Mouse (Mus musculus) limb, embryonic 11.5 days (tissue): ENCODE results near the gene Etnk1. TPM values are rescaled to one million over a fixed set of nuclear protein-coding genes. Genes with fewer than 3 reads are reported as not detected.

Source experiments
- ATAC-seq: fragments of 200-750 bp; cut with Nextera tagmentation; 2 replicates; pipeline ENCODE4 v1.8.0; 2017; ENCODE audit warnings: low read depth; ENCODE audit not compliant: insufficient number of reproducible peaks, low FRiP score, low TSS enrichment
- DNase-seq: peaks from one replicate; pipeline ENCODE4 v3.0.0-alpha.2; 2015; ENCODE audit warnings: low spot score
- H3K27ac ChIP-seq: fragments of 300-500 bp; sonication (generic); replicated peaks from 2 replicates; pipeline ENCODE4 v1.5.1; 2014; ENCODE audit warnings: low read depth, mild to moderate bottlenecking, low read length
- H3K27me3 ChIP-seq: fragments of 300-500 bp; sonication (generic); 2 replicates; pipeline ENCODE4 v1.6.1; 2014; ENCODE audit warnings: mild to moderate bottlenecking, low read length, mixed read lengths; ENCODE audit not compliant: control insufficient read depth, insufficient read depth
- H3K36me3 ChIP-seq: fragments of 300-500 bp; sonication (generic); 2 replicates; pipeline ENCODE4 v1.6.1; 2014; ENCODE audit warnings: mild to moderate bottlenecking, low read length, moderate library complexity, mixed read lengths; ENCODE audit not compliant: control insufficient read depth, insufficient read depth
- H3K4me1 ChIP-seq: fragments of 300-500 bp; sonication (generic); 2 replicates; pipeline ENCODE4 v1.6.1; 2014; ENCODE audit warnings: low read length, mixed read lengths; ENCODE audit not compliant: control insufficient read depth, insufficient read depth
- H3K4me2 ChIP-seq: fragments of 300-500 bp; sonication (generic); 2 replicates; pipeline ENCODE4 v1.6.1; 2014; ENCODE audit warnings: low read depth, mild to moderate bottlenecking, moderate library complexity; ENCODE audit not compliant: severe bottlenecking
- H3K4me3 ChIP-seq: fragments of 300-500 bp; sonication (generic); 2 replicates; pipeline ENCODE4 v1.5.1; 2014; ENCODE audit warnings: low read depth, low read length
- H3K9ac ChIP-seq: fragments of 300-500 bp; sonication (generic); 2 replicates; pipeline ENCODE4 v1.6.1; 2014; ENCODE audit warnings: mild to moderate bottlenecking, low read length
- H3K9me3 ChIP-seq: fragments of 300-500 bp; sonication (generic); 2 replicates; pipeline ENCODE4 v1.6.1; 2016; ENCODE audit warnings: low read length; ENCODE audit not compliant: control insufficient read depth
- WGBS: fragments of 180-500 bp; shearing (Covaris S2); extraction: QIAGEN DNeasy Blood & Tissue Kit; methylation state at CpG from one replicate; pipeline ENCODE4 v1.1.7; 2014; 5-methylcytosine and 5-hydroxymethylcytosine counted together
- polyA plus RNA-seq: library from polyadenylated mRNA; unstranded; fragments of >200 nt; fragmentation: Nextera tagmentation; extraction: Ambion mirVana; gene quantifications from 2 replicates; pipeline ENCODE4 v1.2.1, GENCODE M21; 2014

Gene Etnk1
- polyA plus RNA-seq, 1 experiment from 2014 or later, result 21.8 TPM

- H3K27me3 ChIP-seq, result no peaks in the 10 kb centered on the region
- ATAC-seq (no peak), DNase-seq (no peak)
- 84% methylated on average over 8 of the region's 8 CpGs for WGBS
- H3K27ac ChIP-seq, result no peak overlapping the region
- H3K4me1 ChIP-seq, result no peaks in the 10 kb centered on the region
- no peaks in the 10 kb centered on the region for H3K9me3 ChIP-seq
- no peak overlapping the region for H3K9ac ChIP-seq
- no peak overlapping the region for H3K4me3 ChIP-seq
- H3K36me3 ChIP-seq, result no peaks in the 10 kb centered on the region
- no peak overlapping the region for H3K4me2 ChIP-seq
Measured at GRCm38 (mm10) chr6:143221245-143221644, 54.2 kb downstream of the Etnk1 start.

GRCm38 (mm10) chr6:143224057-143224456 lies 57.0 kb downstream of the Etnk1 start:
- WGBS, result 46% methylated on average over 11 of the region's 11 CpGs
- H3K4me2 ChIP-seq, result no peak overlapping the region
- H3K4me3 ChIP-seq, result no peak overlapping the region
- no peaks in the 10 kb centered on the region for H3K36me3 ChIP-seq
- no peaks in the 10 kb centered on the region for H3K4me1 ChIP-seq
- no peak overlapping the region for H3K27ac ChIP-seq
- H3K9me3 ChIP-seq, result no peaks in the 10 kb centered on the region
- no peak overlapping the region for H3K9ac ChIP-seq
- H3K27me3 ChIP-seq, result no peaks in the 10 kb centered on the region
- no peak for ATAC-seq
- DNase-seq, result no peak

GRCm38 (mm10) chr6:143224885-143225284 lies 57.9 kb downstream of the Etnk1 start:
- DNase-seq, result no peak
- Histone ChIP-seq H3K36me3 (no peaks in the 10 kb centered on the region), H3K9me3 (no peaks in the 10 kb centered on the region), H3K4me1 (no peaks in the 10 kb centered on the region), H3K4me2 (no peak overlapping the region), H3K9ac (no peak overlapping the region), H3K4me3 (no peak overlapping the region), H3K27me3 (no peaks in the 10 kb centered on the region), H3K27ac (no peak overlapping the region)
- no peak for ATAC-seq
- 74% methylated on average over 6 of the region's 6 CpGs for WGBS

GRCm38 (mm10) chr6:143228696-143229095 lies 61.7 kb downstream of the Etnk1 start:
- no peaks in the 10 kb centered on the region for H3K27me3 ChIP-seq
- no peak for DNase-seq
- H3K4me3 ChIP-seq, result no peak overlapping the region
- H3K36me3 ChIP-seq, result no peaks in the 10 kb centered on the region
- no peak overlapping the region for H3K9ac ChIP-seq
- H3K4me1 ChIP-seq, result no peaks in the 10 kb centered on the region
- H3K9me3 ChIP-seq, result no peaks in the 10 kb centered on the region
- H3K4me2 ChIP-seq, result no peak overlapping the region
- H3K27ac ChIP-seq, result no peak overlapping the region
- ATAC-seq, result no peak
- WGBS, result 88% methylated on average over 5 of the region's 5 CpGs

GRCm38 (mm10) chr6:143229906-143230305 lies 62.9 kb downstream of the Etnk1 start:
- Histone ChIP-seq H3K4me1 (no peaks in the 10 kb centered on the region), H3K27me3 (no peaks in the 10 kb centered on the region), H3K9me3 (no peaks in the 10 kb centered on the region), H3K9ac (no peak overlapping the region), H3K27ac (no peak overlapping the region), H3K4me3 (no peak overlapping the region), H3K4me2 (no peak overlapping the region), H3K36me3 (no peaks in the 10 kb centered on the region)
- DNase-seq (no peak), ATAC-seq (no peak)
- 80% methylated on average over 8 of the region's 8 CpGs for WGBS

GRCm38 (mm10) chr6:143230888-143231287 lies 63.9 kb downstream of the Etnk1 start:
- no peaks in the 10 kb centered on the region for H3K36me3 ChIP-seq
- no peak overlapping the region for H3K4me2 ChIP-seq
- DNase-seq, result no peak
- H3K9me3 ChIP-seq, result no peaks in the 10 kb centered on the region
- H3K4me3 ChIP-seq, result no peak overlapping the region
- ATAC-seq, result no peak
- H3K9ac ChIP-seq, result no peak overlapping the region
- no peaks in the 10 kb centered on the region for H3K27me3 ChIP-seq
- 62% methylated on average over 2 of the region's 2 CpGs for WGBS
- no peak overlapping the region for H3K27ac ChIP-seq
- H3K4me1 ChIP-seq, result no peaks in the 10 kb centered on the region

- H3K9me3 ChIP-seq, result no peaks in the 10 kb centered on the region
- H3K4me3 ChIP-seq, result no peak overlapping the region
- H3K27me3 ChIP-seq, result no peaks in the 10 kb centered on the region
- no peaks in the 10 kb centered on the region for H3K4me1 ChIP-seq
- WGBS, result 91% methylated on average over 11 of the region's 11 CpGs
- DNase-seq (no peak), ATAC-seq (no peak)
- no peaks in the 10 kb centered on the region for H3K36me3 ChIP-seq
- H3K9ac ChIP-seq, result no peak overlapping the region
- H3K27ac ChIP-seq, result no peak overlapping the region
- H3K4me2 ChIP-seq, result no peak overlapping the region
Measured at GRCm38 (mm10) chr6:143232718-143233117, 65.7 kb downstream of the Etnk1 start.

- WGBS, result 90% methylated on average over 8 of the region's 8 CpGs
- Histone ChIP-seq H3K4me1 (no peaks in the 10 kb centered on the region), H3K27ac (no peak overlapping the region), H3K9me3 (no peaks in the 10 kb centered on the region), H3K27me3 (no peaks in the 10 kb centered on the region), H3K36me3 (no peaks in the 10 kb centered on the region), H3K4me3 (no peak overlapping the region), H3K9ac (no peak overlapping the region), H3K4me2 (no peak overlapping the region)
- DNase-seq (no peak), ATAC-seq (no peak)
Measured at GRCm38 (mm10) chr6:143234868-143235267, 67.8 kb downstream of the Etnk1 start.

GRCm38 (mm10) chr6:143239362-143240074 lies 72.5 kb downstream of the Etnk1 start:
- H3K4me1 ChIP-seq, result no peaks in the 10 kb centered on the region
- DNase-seq, result no peak

More at GRCm38 (mm10) chr6:143239362-143240074, 72.5 kb downstream of the Etnk1 start:
- no peak for ATAC-seq
- Histone ChIP-seq H3K36me3 (no peaks in the 10 kb centered on the region), H3K9me3 (no peaks in the 10 kb centered on the region), H3K27me3 (no peaks in the 10 kb centered on the region), H3K27ac (no peak overlapping the region), H3K4me3 (no peak overlapping the region), H3K4me2 (no peak overlapping the region), H3K9ac (no peak overlapping the region)
- WGBS, result 61% methylated on average over 21 of the region's 21 CpGs
